Mouse (Mus musculus): Measurements from ENCODE around the gene Rabgap1l. TPM values are rescaled to one million over a fixed set of nuclear protein-coding genes. Genes with fewer than 3 reads are reported as not detected.

The Rabgap1l gene
- polyA plus RNA-seq, 1 experiment from 2014 or later = 53.5 TPM

- WGBS (ENCODE audit: insufficient replicate concordance) = 83% methylated on average over 2 of the region's 2 CpGs
- Histone ChIP-seq H3K4me3 (ENCODE audit: low read depth, low read length) (no peak overlapping the region), H3K4me1 (ENCODE audit: control insufficient read depth, insufficient read depth, low read length) (no peaks in the 10 kb centered on the region), H3K9ac (ENCODE audit: low read depth, low read length) (no peak overlapping the region), H3K27me3 (ENCODE audit: control insufficient read depth, insufficient read depth, low read length) (no peaks in the 10 kb centered on the region), H3K4me2 (no peak overlapping the region), H3K36me3 (ENCODE audit: control insufficient read depth, insufficient read depth, low read length) (no peaks in the 10 kb centered on the region), H3K9me3 (replicated peaks; ENCODE audit: control insufficient read depth, low read length) (no peaks in the 10 kb centered on the region), H3K27ac (ENCODE audit: low read depth, low read length) (no peak overlapping the region)
- ATAC-seq (replicated peaks; ENCODE audit: insufficient number of reproducible peaks, low FRiP score, low TSS enrichment) = no peak
Measured at GRCm38 (mm10) chr1:160340653-160341052, 452.4 kb downstream of the Rabgap1l start.

GRCm38 (mm10) chr1:160339374-160339773 is 453.6 kb downstream of the Rabgap1l start:
- H3K4me2 ChIP-seq = no peak overlapping the region
- ATAC-seq (replicated peaks; ENCODE audit: insufficient number of reproducible peaks, low FRiP score, low TSS enrichment) = no peak
- H3K27me3 ChIP-seq (ENCODE audit: control insufficient read depth, insufficient read depth, low read length) = no peaks in the 10 kb centered on the region
- H3K4me3 ChIP-seq (ENCODE audit: low read depth, low read length) = no peak overlapping the region
- H3K9me3 ChIP-seq (replicated peaks; ENCODE audit: control insufficient read depth, low read length) = no peaks in the 10 kb centered on the region
- no peaks in the 10 kb centered on the region for H3K36me3 ChIP-seq (ENCODE audit: control insufficient read depth, insufficient read depth, low read length)
- H3K9ac ChIP-seq (ENCODE audit: low read depth, low read length) = no peak overlapping the region
- H3K4me1 ChIP-seq (ENCODE audit: control insufficient read depth, insufficient read depth, low read length) = no peaks in the 10 kb centered on the region
- no peak overlapping the region for H3K27ac ChIP-seq (ENCODE audit: low read depth, low read length)
- 68% methylated on average over 4 of the region's 4 CpGs for WGBS (ENCODE audit: insufficient replicate concordance)

- no peak overlapping the region for H3K9ac ChIP-seq (ENCODE audit: low read depth, low read length)
- H3K36me3 ChIP-seq (ENCODE audit: control insufficient read depth, insufficient read depth, low read length) = no peaks in the 10 kb centered on the region
- H3K27ac ChIP-seq (ENCODE audit: low read depth, low read length) = no peak overlapping the region
- H3K4me2 ChIP-seq = no peak overlapping the region
- H3K9me3 ChIP-seq (replicated peaks; ENCODE audit: control insufficient read depth, low read length) = no peaks in the 10 kb centered on the region
- ATAC-seq (replicated peaks; ENCODE audit: insufficient number of reproducible peaks, low FRiP score, low TSS enrichment) = no peak
- H3K27me3 ChIP-seq (ENCODE audit: control insufficient read depth, insufficient read depth, low read length) = no peaks in the 10 kb centered on the region
- H3K4me3 ChIP-seq (ENCODE audit: low read depth, low read length) = no peak overlapping the region
- H3K4me1 ChIP-seq (ENCODE audit: control insufficient read depth, insufficient read depth, low read length) = no peaks in the 10 kb centered on the region
- WGBS (ENCODE audit: insufficient replicate concordance) = 78% methylated on average over 4 of the region's 4 CpGs
Measured at GRCm38 (mm10) chr1:160334791-160335190, 458.2 kb downstream of the Rabgap1l start.

- Histone ChIP-seq H3K36me3 (ENCODE audit: control insufficient read depth, insufficient read depth, low read length) (no peaks in the 10 kb centered on the region), H3K4me3 (ENCODE audit: low read depth, low read length) (no peak overlapping the region), H3K27ac (ENCODE audit: low read depth, low read length) (no peak overlapping the region), H3K9me3 (replicated peaks; ENCODE audit: control insufficient read depth, low read length) (no peaks in the 10 kb centered on the region), H3K9ac (ENCODE audit: low read depth, low read length) (no peak overlapping the region), H3K4me2 (no peak overlapping the region), H3K27me3 (ENCODE audit: control insufficient read depth, insufficient read depth, low read length) (no peaks in the 10 kb centered on the region), H3K4me1 (ENCODE audit: control insufficient read depth, insufficient read depth, low read length) (peaks cover under 1% of the 10 kb centered on the region; the same call in 1 of the 2 replicates)
- ATAC-seq (replicated peaks; ENCODE audit: insufficient number of reproducible peaks, low FRiP score, low TSS enrichment) = no peak
- WGBS (ENCODE audit: insufficient replicate concordance) = 54% methylated on average over 1 of the region's 1 CpGs
Measured at GRCm38 (mm10) chr1:160330828-160331227, 462.2 kb downstream of the Rabgap1l start.

GRCm38 (mm10) chr1:160330222-160330621 is 462.8 kb downstream of the Rabgap1l start:
- Histone ChIP-seq H3K4me3 (ENCODE audit: low read depth, low read length) (no peak overlapping the region), H3K9ac (ENCODE audit: low read depth, low read length) (no peak overlapping the region), H3K9me3 (replicated peaks; ENCODE audit: control insufficient read depth, low read length) (no peaks in the 10 kb centered on the region), H3K36me3 (ENCODE audit: control insufficient read depth, insufficient read depth, low read length) (no peaks in the 10 kb centered on the region), H3K4me1 (ENCODE audit: control insufficient read depth, insufficient read depth, low read length) (peaks cover 6% of the 10 kb centered on the region; the same call in 1 of the 2 replicates), H3K4me2 (no peak overlapping the region), H3K27ac (ENCODE audit: low read depth, low read length) (no peak overlapping the region), H3K27me3 (ENCODE audit: control insufficient read depth, insufficient read depth, low read length) (no peaks in the 10 kb centered on the region)
- 23% methylated on average over 2 of the region's 2 CpGs for WGBS (ENCODE audit: insufficient replicate concordance)
- ATAC-seq (replicated peaks; ENCODE audit: insufficient number of reproducible peaks, low FRiP score, low TSS enrichment) = no peak

GRCm38 (mm10) chr1:160329788-160330187 is 463.2 kb downstream of the Rabgap1l start:
- H3K4me2 ChIP-seq = no peak overlapping the region
- ATAC-seq (replicated peaks; ENCODE audit: insufficient number of reproducible peaks, low FRiP score, low TSS enrichment) = no peak
- no peaks in the 10 kb centered on the region for H3K27me3 ChIP-seq (ENCODE audit: control insufficient read depth, insufficient read depth, low read length)
- H3K36me3 ChIP-seq (ENCODE audit: control insufficient read depth, insufficient read depth, low read length) = no peaks in the 10 kb centered on the region
- no peak overlapping the region for H3K9ac ChIP-seq (ENCODE audit: low read depth, low read length)
- H3K9me3 ChIP-seq (replicated peaks; ENCODE audit: control insufficient read depth, low read length) = no peaks in the 10 kb centered on the region
- H3K4me3 ChIP-seq (ENCODE audit: low read depth, low read length) = no peak overlapping the region
- peaks cover 6% of the 10 kb centered on the region; the same call in 1 of the 2 replicates for H3K4me1 ChIP-seq (ENCODE audit: control insufficient read depth, insufficient read depth, low read length)
- no peak overlapping the region for H3K27ac ChIP-seq (ENCODE audit: low read depth, low read length)
- WGBS (ENCODE audit: insufficient replicate concordance) = 59% methylated on average over 7 of the region's 7 CpGs

GRCm38 (mm10) chr1:160327531-160327930 is 465.5 kb downstream of the Rabgap1l start:
- 74% methylated on average over 1 of the region's 1 CpGs for WGBS (ENCODE audit: insufficient replicate concordance)
- no peak for ATAC-seq (replicated peaks; ENCODE audit: insufficient number of reproducible peaks, low FRiP score, low TSS enrichment)
- H3K4me2 ChIP-seq = no peak overlapping the region
- no peak overlapping the region for H3K4me3 ChIP-seq (ENCODE audit: low read depth, low read length)
- no peaks in the 10 kb centered on the region for H3K9me3 ChIP-seq (replicated peaks; ENCODE audit: control insufficient read depth, low read length)
- no peak overlapping the region for H3K27ac ChIP-seq (ENCODE audit: low read depth, low read length)
- H3K4me1 ChIP-seq (ENCODE audit: control insufficient read depth, insufficient read depth, low read length) = peaks cover 6% of the 10 kb centered on the region; the same call in 1 of the 2 replicates
- no peaks in the 10 kb centered on the region for H3K36me3 ChIP-seq (ENCODE audit: control insufficient read depth, insufficient read depth, low read length)
- H3K9ac ChIP-seq (ENCODE audit: low read depth, low read length) = no peak overlapping the region
- no peaks in the 10 kb centered on the region for H3K27me3 ChIP-seq (ENCODE audit: control insufficient read depth, insufficient read depth, low read length)

GRCm38 (mm10) chr1:160325542-160325941 is 467.5 kb downstream of the Rabgap1l start:
- no peak overlapping the region for H3K9ac ChIP-seq (ENCODE audit: low read depth, low read length)
- no peaks in the 10 kb centered on the region for H3K9me3 ChIP-seq (replicated peaks; ENCODE audit: control insufficient read depth, low read length)
- no peaks in the 10 kb centered on the region for H3K36me3 ChIP-seq (ENCODE audit: control insufficient read depth, insufficient read depth, low read length)
- peaks cover 6% of the 10 kb centered on the region; the same call in 1 of the 2 replicates for H3K4me1 ChIP-seq (ENCODE audit: control insufficient read depth, insufficient read depth, low read length)
- ATAC-seq (replicated peaks; ENCODE audit: insufficient number of reproducible peaks, low FRiP score, low TSS enrichment) = no peak
- H3K4me2 ChIP-seq = no peak overlapping the region
- WGBS (ENCODE audit: insufficient replicate concordance) = 15% methylated on average over 5 of the region's 5 CpGs
- no peak overlapping the region for H3K27ac ChIP-seq (ENCODE audit: low read depth, low read length)
- H3K27me3 ChIP-seq (ENCODE audit: control insufficient read depth, insufficient read depth, low read length) = no peaks in the 10 kb centered on the region
- H3K4me3 ChIP-seq (ENCODE audit: low read depth, low read length) = no peak overlapping the region

GRCm38 (mm10) chr1:160320690-160321089 is 472.3 kb downstream of the Rabgap1l start:
- Histone ChIP-seq H3K27ac (ENCODE audit: low read depth, low read length) (no peak overlapping the region), H3K4me2 (no peak overlapping the region), H3K9me3 (replicated peaks; ENCODE audit: control insufficient read depth, low read length) (no peaks in the 10 kb centered on the region), H3K27me3 (ENCODE audit: control insufficient read depth, insufficient read depth, low read length) (no peaks in the 10 kb centered on the region), H3K9ac (ENCODE audit: low read depth, low read length) (no peak overlapping the region), H3K4me3 (ENCODE audit: low read depth, low read length) (no peak overlapping the region), H3K4me1 (ENCODE audit: control insufficient read depth, insufficient read depth, low read length) (peaks cover 4% of the 10 kb centered on the region; the same call in 1 of the 2 replicates), H3K36me3 (ENCODE audit: control insufficient read depth, insufficient read depth, low read length) (no peaks in the 10 kb centered on the region)
- ATAC-seq (replicated peaks; ENCODE audit: insufficient number of reproducible peaks, low FRiP score, low TSS enrichment) = no peak
- 88% methylated on average over 1 of the region's 1 CpGs for WGBS (ENCODE audit: insufficient replicate concordance)
